Mouse (Mus musculus) thymus, adult 2 months (tissue): Measurements from ENCODE around the gene Tpgs1.

Experiments used
- CTCF ChIP-seq: fragments of 200-500 bp; IDR thresholded peaks from 2 replicates; pipeline ENCODE4 v1.5.1; 2012; ENCODE audit warnings: mild to moderate bottlenecking, control low read depth, low read length, moderate library complexity, borderline replicate concordance; ENCODE audit not compliant: control insufficient read depth, poor library complexity, insufficient read depth; ENCODE audit errors: extremely low read depth
- POLR2A ChIP-seq: fragments of 200-500 bp; IDR thresholded peaks from 2 replicates; pipeline ENCODE4 v1.6.1; 2012; ENCODE audit warnings: mild to moderate bottlenecking, low read length, control low read depth, moderate library complexity; ENCODE audit not compliant: control insufficient read depth, poor library complexity, insufficient read depth; ENCODE audit errors: extremely low read depth

DNA sequence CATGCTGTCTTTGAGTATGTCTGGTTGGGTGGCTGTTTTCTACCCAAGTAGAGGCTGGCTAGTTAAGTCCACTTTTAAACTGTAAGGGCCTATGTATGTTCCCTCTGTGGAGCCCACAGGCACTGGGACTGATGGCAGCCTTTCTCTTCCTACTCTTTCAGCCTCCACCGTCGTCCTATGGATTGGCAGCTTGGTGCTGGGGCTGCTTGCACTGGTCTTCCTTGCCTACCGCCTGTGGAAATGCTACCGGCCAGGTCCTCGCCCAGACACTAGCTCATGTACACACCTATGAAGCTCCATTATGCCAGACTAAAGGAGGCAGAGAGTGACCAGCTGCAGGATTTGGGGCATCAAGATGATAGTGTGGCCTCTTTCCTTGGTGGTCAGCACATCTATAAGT is 1.1 kb upstream of the Tpgs1 start:
- no peak for TF ChIP-seq CTCF
- no peak for TF ChIP-seq POLR2A
